Mouse (Mus musculus) gastrocnemius, postnatal 10 days (tissue): Measurements from ENCODE around the gene 4632433K11Rik. TPM values are rescaled to one million over a fixed set of nuclear protein-coding genes. Genes with fewer than 3 reads are reported as not detected.
"Not testable (repeated sequence)": the region's sequence is repeated elsewhere in the genome, so short reads cannot be mapped to it uniquely, and the experiment has no call there.

Experiments used
- DNase-seq: peaks from one replicate; pipeline ENCODE4 v3.0.0; 2021; ENCODE audit warnings: mixed read lengths
- total RNA-seq, 2 experiments: library from RNA; stranded (reverse); gene quantifications; 2 replicates each; pipeline ENCODE4 v1.2.3; 2021

The 4632433K11Rik gene
- total RNA-seq, 2 experiments from 2014 or later: 0.49 TPM; not detected in 1

- no peak for DNase-seq
Observed at GRCm38 (mm10) chr7:5057381-5057780, 23.5 kb downstream of the 4632433K11Rik start.

DNA sequence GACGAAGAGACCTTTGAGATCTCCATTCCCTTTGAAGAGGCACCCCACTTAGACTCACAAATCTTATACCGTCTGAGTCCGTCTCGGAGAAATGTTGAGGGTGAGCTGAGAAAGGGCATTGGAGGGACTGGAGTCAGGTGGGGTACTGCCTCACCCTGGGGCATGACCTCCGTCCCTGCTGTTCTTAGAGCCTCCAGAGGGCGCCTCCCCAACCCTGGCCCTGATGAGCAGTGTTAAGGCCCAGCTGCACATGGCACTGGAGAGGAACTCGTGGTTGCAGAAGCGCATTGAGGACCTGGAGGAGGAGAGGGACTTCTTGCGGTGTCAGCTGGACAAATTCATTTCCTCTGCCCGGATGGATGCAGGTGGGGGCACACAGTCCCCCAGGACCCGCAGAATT, 23.9 kb downstream of the 4632433K11Rik start:
- DNase-seq: no peak

DNA sequence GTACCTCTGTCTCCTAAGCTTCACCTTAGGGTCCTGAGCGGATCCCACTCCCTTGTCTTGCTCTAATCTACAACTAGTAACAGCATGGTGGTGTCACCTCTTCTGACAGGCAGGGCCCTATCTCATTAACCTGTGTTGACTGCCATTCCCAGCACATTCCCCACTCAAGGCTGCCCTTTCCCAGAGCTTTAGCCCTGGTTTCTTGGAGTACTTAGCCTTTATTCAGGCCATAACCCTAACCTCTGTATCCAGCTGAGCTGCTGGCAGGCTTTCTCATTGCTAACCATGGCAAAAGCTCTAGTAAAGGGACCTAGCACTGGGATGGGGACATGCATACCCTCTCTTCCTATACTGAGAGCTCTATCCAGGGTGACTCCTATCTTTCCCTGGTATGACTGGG, 24.7 kb downstream of the 4632433K11Rik start:
- DNase-seq: no peak

- DNase-seq: no peak
Observed at GRCm38 (mm10) chr7:5059421-5059820, 25.5 kb downstream of the 4632433K11Rik start.

DNA sequence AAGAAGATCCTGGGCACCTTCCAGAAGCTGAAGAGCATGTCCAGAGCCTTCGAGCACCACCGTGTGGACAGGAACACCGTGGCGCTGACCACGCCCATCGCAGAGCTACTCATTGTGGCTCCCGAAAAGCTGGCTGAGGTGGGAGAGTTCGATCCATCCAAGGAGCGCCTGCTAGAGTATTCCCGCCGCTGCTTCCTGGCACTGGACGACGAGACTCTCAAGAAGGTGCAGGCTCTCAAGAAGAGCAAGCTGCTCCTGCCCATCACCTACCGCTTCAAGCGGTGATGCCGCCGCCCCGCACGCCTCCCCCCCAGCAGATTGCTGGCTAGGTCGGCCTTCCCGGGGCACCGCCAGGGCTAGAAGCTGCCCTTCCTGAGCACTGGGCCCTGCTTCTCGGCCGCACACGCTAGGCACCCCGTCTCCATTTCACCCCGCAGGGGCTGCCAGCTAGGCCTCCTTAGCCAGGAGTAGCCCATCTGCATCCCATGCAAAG, 26.4 kb downstream of the 4632433K11Rik start:
- DNase-seq: peak; percentile 75

DNA sequence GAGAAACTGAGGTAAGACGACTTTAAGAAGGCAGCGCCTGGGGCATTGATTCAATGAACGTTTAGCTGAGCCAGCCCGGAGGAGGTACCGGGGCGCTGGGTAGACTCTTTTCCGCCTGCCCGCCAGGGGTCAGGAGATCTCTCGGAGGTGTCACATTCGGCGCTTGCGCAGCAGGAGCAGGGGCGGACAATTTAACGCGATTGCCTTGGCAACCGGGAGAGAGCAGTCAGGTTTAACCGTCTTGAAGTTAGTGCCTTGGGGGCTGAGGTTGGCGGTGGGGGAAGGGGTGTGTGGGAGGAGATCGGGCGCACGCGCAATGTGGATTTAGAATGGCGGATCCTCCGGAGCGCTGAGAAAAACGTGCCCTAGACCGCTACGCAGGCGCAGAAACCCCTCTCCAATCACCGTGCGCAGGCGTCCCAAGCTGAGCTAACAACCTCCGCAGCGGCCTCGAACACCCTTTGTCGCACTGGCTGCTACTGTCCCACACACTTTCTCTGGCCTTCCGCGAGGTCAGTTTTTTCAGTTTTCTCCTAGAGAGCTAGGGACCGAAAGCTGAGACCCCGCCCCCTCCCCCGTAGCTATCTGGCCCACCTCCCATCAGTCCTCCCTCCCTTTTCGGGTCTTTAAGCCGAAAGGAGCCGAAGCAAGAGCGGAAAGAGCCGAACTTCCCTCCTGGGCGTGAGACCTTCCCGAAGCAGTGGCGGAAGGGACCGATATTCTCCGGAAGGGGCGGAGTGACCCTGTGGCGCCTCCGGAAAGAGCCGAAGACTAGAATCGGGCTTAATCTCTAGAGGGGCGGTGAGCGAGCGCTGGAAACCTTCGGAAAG, 27.2 kb downstream of the 4632433K11Rik start:
- peak; percentile 99 for DNase-seq

DNA sequence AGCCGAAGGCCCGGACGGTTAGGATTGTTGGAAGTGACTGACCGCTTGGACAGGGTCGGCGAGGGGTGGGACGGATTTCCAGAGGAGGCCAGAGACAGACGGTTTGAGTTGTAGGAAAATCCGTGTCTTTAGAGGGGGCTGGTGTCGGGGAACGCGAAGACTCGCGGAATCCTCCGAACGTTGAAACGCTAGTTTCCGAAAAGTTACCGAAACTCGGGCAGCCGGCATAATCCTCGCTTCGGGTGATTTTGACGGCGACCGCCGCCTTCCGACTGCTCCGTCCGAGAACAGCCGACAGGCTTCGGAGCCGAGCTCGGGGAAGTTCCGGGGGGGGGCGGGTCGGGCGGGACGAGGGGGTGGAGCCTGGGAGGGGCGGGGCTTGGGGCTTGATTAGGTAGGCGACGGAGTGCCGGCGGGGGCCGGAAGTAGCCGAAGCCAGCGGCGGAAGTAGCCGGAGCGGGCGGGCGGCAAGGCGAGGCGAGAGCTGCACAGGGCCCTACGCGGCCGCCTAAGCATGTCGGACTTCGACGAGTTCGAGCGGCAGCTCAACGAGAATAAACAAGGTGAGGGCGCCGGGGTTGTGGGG, 27.9 kb downstream of the 4632433K11Rik start, which contains the start of gene U2af2:
U2af2 (plus strand) TSS at position 370 of the 586 bp plus-strand sequence.
- DNase-seq: peak; percentile 98

- no peak for DNase-seq
Observed at GRCm38 (mm10) chr7:5062360-5063001, 28.6 kb downstream of the 4632433K11Rik start.

GRCm38 (mm10) chr7:5064886-5065285, 31.0 kb downstream of the 4632433K11Rik start:
- no peak for DNase-seq

- no peak for DNase-seq
Observed at GRCm38 (mm10) chr7:5073586-5073985, 39.7 kb downstream of the 4632433K11Rik start.

DNA sequence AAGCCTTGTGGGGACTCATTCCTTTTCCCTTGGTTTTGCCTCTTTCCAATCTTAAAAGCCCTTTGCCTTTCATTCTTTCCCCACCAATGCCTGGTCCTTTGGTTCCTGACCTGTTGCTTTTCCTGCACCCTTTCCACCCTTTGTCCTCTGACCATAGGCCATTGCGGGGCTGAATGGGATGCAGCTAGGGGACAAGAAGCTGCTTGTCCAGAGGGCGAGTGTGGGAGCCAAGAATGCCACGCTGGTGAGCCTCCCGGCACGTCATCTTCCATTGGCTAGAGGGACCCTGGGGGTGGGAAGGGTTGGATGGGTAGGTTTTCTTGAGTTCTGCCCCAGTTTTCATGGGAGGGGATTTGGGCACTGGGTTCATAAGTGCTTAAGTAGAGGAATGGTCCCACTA, 41.1 kb downstream of the 4632433K11Rik start:
- no peak for DNase-seq

DNA sequence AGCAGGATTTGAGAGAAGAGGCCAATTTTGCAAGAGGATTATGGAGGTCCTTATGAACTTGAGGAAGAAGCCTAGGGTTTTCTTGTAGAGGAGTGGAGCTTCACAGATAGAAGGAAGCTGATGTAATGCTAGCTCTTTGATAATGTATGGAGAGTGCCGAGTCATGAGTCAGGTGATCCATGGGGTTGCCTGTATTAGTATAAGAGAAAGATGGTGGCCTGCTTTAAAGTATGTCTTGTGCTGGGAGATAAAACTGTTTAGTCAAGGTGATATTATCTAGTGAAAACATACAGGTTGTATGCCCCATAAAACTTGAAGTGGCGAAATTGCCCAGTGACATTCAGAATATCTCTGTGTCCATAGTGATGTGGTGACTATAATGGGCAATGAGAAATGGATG, 43.0 kb downstream of the 4632433K11Rik start:
- no peak for DNase-seq

- not testable (repeated sequence) for DNase-seq
Observed at GRCm38 (mm10) chr7:5079365-5080009, 45.6 kb downstream of the 4632433K11Rik start.

DNA sequence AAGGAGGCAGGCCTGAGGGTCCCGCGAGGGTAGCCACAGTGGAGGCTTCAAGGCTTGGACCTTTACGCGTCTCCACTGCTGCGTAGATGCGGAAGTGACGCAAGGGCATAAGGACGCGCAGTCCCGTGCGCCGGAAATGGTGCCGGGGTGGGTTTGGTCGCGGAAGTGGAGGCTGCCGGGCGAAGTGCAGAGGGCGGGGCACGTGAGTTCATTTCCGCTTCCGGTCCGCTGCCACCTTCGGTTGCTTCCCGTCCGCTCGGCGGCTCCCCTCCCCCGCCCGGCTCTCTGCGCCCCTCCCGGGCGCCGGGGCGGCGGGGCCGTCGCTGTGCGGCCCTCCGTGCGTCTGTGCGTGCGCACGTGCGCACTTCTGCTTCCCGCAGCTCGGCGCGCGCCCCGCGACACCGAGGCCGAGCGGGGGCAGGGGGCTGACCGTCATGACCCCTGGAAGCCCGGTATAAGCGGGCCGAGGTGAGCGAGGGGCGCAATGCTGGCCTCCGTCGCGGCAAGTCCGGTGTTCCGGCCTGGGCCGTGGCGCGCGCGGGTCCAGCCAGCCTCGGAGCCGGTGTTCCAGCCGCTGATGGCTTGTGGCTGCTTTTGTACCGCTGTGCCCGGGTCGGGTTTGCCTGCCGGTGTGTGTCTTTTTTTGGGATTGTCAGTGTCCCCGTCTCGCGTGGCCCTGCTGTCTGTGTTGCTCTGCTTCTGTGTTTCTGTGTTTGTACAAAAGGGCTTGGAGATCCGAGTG, 46.3 kb downstream of the 4632433K11Rik start, which contains the start of gene Epn1:
Epn1 (plus strand) TSS at position 226 of the 742 bp plus-strand sequence.
- DNase-seq: peak; percentile 96

- no peak for DNase-seq
Observed at GRCm38 (mm10) chr7:5080815-5081214, 46.9 kb downstream of the 4632433K11Rik start.

DNA sequence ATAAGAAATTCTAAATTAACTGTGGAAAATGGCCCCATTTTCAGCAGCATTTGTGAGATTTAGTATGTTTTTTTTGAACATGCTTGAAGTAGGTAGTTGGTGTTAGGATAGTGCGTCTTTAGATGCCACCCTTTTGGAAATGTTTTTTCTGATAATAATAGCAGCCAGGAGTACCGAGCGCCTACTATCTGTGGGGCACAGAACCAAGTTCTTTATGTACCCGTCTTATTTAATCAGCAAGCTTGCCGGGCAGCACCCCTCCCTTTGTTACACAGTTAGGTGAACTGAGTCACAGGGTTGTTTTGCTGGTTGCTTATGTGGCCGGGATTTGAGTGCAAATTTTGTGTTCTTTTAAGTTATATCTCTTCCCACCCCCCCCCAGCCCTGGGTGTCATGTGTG, 47.3 kb downstream of the 4632433K11Rik start:
- no peak for DNase-seq

DNA sequence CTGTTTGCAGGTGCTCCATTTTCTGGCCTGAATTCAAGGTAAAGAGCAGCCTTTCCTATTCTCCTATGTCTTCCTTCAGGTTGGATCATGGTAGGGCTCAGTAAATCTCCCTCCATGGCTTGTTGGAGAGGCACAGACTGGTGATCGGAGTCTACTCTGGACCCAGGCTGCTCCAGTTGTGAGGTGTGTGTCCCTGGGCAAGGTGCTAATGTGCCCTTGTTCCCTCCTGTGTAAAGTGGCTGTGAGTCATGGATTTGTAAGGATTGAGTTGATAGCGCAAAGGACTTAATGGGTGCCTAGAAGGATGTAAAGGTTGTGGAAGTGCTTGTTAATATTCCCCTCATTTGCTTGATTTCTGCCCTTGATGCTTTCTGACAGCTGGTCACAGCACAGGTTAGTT, 48.0 kb downstream of the 4632433K11Rik start:
- no peak for DNase-seq

DNA sequence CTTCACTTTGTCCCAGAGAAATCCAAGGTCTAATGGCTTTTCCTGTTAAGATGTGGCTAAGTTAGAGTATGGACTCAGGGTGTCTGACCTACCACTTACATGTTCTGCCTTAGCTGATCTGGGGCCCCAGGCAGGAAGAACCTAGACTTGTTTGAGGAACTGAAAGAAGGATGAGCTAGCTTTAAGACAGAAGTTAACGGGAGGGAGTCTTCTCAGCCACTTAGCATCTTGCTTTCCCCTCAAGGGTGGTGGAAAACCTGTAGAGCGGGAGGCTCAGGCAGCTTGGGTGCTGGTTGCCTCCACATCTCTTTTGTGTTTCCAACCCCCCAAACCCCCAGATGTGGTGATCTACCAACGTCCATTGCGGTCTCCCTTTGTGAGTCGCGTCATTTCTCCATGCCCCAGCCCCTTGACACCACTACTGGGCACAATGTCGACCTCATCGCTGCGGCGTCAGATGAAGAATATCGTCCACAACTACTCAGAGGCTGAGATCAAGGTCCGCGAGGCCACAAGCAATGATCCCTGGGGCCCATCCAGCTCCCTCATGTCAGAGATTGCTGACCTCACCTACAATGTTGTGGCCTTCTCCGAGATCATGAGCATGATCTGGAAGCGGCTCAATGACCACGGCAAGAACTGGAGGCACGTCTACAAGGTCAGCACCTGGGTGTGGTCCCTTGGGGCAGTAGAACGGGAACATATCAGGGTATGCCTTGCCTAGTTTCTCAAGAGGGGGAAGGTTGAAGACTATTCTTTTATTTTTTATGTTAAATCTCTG, 49.6 kb downstream of the 4632433K11Rik start:
- DNase-seq: no peak
